Mouse (Mus musculus): ENCODE results near the gene Nup153.

DNA sequence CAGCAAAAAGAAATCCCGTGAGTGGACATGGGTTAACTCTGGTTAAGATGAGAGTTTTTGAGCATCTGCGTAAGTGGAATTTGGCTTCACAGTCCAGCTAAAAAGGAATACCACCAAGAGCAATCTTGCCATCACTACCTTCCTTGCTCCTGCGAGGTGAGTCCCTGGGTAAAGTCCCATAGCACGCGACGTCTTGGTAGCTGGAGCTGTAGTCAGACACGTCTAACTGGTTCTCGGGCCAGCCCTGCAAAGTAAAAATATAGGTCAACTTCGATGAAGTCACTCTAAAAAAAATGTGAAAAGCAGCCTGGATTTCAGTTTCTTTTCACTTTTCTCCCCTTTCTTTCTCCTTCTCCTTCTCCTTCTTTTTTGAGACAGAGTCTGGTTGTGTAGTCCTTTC is 35.5 kb upstream of the Nup153 start:
- TF ChIP-seq CTCF (IDR thresholded peaks at IDR 0.05; ENCODE audit: extremely low read depth, insufficient read depth, low read length): no peak
- TF ChIP-seq POLR2A (IDR thresholded peaks at IDR 0.05; ENCODE audit: extremely low read depth, insufficient read depth, low read length): no peak

Data from cortical plate, adult 2 months (tissue).